Mouse (Mus musculus): ENCODE measurements around the gene Nfkbil1.

Gene Nfkbil1

GRCm38 (mm10) chr17:35239700-35240099 lies 4.1 kb upstream of the Nfkbil1 start:
- intact Hi-C loops (cut with DNase I), result loop anchor here (10.0 kb wide), 1 partner anchor 215 kb away; the partner anchor contains the start of gene Sapcd1

GRCm38 (mm10) chr17:35237504-35237903 lies 1.9 kb upstream of the Nfkbil1 start:
- intact Hi-C loops (cut with DNase I), result loop anchor here (10.0 kb wide), 1 partner anchor 213 kb away; the partner anchor contains the start of gene Sapcd1

GRCm38 (mm10) chr17:35236996-35237395 lies 1.4 kb upstream of the Nfkbil1 start:
- intact Hi-C loops (cut with DNase I), result loop anchor here (10.0 kb wide), 1 partner anchor 212 kb away; the partner anchor contains the start of gene Sapcd1

- intact Hi-C loops (cut with DNase I), result loop anchor here (10.0 kb wide), 1 partner anchor 212 kb away; the partner anchor contains the start of gene Sapcd1
These were observed 776 bp upstream of the Nfkbil1 start for GRCm38 (mm10) chr17:35236390-35236746.

- intact Hi-C loops (cut with DNase I), result loop anchor here (5.0 to 10.0 kb wide), 2 partner anchors 38 to 210 kb away; partner anchors contain the start of gene Sapcd1
These were observed 689 bp downstream of the Nfkbil1 start for GRCm38 (mm10) chr17:35234903-35235302.

- intact Hi-C loops (cut with DNase I), result loop anchor here (5.0 to 10.0 kb wide), 2 partner anchors 37 to 209 kb away; partner anchors contain the start of gene Sapcd1
These were observed 1.5 kb downstream of the Nfkbil1 start for GRCm38 (mm10) chr17:35234090-35234489.

- intact Hi-C loops (cut with DNase I), result loop anchor here (5.0 to 10.0 kb wide), 2 partner anchors 36 to 209 kb away; partner anchors contain the start of gene Sapcd1
These were observed 2.2 kb downstream of the Nfkbil1 start, which contains the start of gene Atp6v1g2 for GRCm38 (mm10) chr17:35233114-35233980. TSS of gene Atp6v1g2 (plus strand) at chr17:35233660.

GRCm38 (mm10) chr17:35232659-35233058 lies 2.9 kb downstream of the Nfkbil1 start:
- intact Hi-C loops (cut with DNase I), result loop anchor here (1.0 to 10.0 kb wide), 3 partner anchors 35 to 208 kb away; partner anchors contain the start of gene Sapcd1

GRCm38 (mm10) chr17:35232043-35232442 lies 3.5 kb downstream of the Nfkbil1 start:
- intact Hi-C loops (cut with DNase I), result loop anchor here (1.0 to 10.0 kb wide), 3 partner anchors 35 to 207 kb away; partner anchors contain the start of gene Sapcd1

GRCm38 (mm10) chr17:35231022-35231421 lies 4.6 kb downstream of the Nfkbil1 start:
- intact Hi-C loops (cut with DNase I), result loop anchor here (5.0 to 10.0 kb wide), 2 partner anchors 34 to 206 kb away; partner anchors contain the start of gene Sapcd1

GRCm38 (mm10) chr17:35226561-35227046 lies 9.0 kb downstream of the Nfkbil1 start:
- intact Hi-C loops (cut with DNase I), result no loop called here

- intact Hi-C loops (cut with DNase I), result no loop called here
These were observed 10.1 kb downstream of the Nfkbil1 start for GRCm38 (mm10) chr17:35225456-35225855.

- intact Hi-C loops (cut with DNase I), result no loop called here
These were observed 11.0 kb downstream of the Nfkbil1 start for GRCm38 (mm10) chr17:35224641-35225040.

GRCm38 (mm10) chr17:35222299-35222698 lies 13.3 kb downstream of the Nfkbil1 start:
- intact Hi-C loops (cut with DNase I), result no loop called here

- intact Hi-C loops (cut with DNase I), result no loop called here
These were observed 15.2 kb downstream of the Nfkbil1 start, which contains the start of gene Gm16181 for GRCm38 (mm10) chr17:35220156-35220952. TSS of gene Gm16181 (plus strand) at chr17:35220834.

- intact Hi-C loops (cut with DNase I), result no loop called here
These were observed 16.0 kb downstream of the Nfkbil1 start for GRCm38 (mm10) chr17:35219601-35220041.

GRCm38 (mm10) chr17:35218516-35219193 lies 16.9 kb downstream of the Nfkbil1 start:
- intact Hi-C loops (cut with DNase I), result no loop called here

GRCm38 (mm10) chr17:35213071-35213470 lies 22.5 kb downstream of the Nfkbil1 start:
- intact Hi-C loops (cut with DNase I), result no loop called here

GRCm38 (mm10) chr17:35210593-35210992 lies 25.0 kb downstream of the Nfkbil1 start:
- intact Hi-C loops (cut with DNase I), result no loop called here
